Mouse (Mus musculus) lung, embryonic 14.5 days (tissue): ENCODE results near the gene Rad23b. TPM values are rescaled to one million over a fixed set of nuclear protein-coding genes. Genes with fewer than 3 reads are reported as not detected.

Experiments used
- ATAC-seq: fragments of 200-750 bp; cut with Nextera tagmentation; 2 replicates; pipeline ENCODE4 v1.8.0; 2017; ENCODE audit warnings: mild to moderate bottlenecking, moderate TSS enrichment, moderate library complexity; ENCODE audit not compliant: insufficient read depth
- DNase-seq: peaks from one replicate; pipeline ENCODE4 v3.0.0-alpha.2; 2015
- H3K27ac ChIP-seq: fragments of 300-500 bp; sonication (generic); 2 replicates; pipeline ENCODE4 v1.5.1; 2014; ENCODE audit warnings: low read depth, mild to moderate bottlenecking, moderate library complexity
- H3K27me3 ChIP-seq: fragments of 300-500 bp; sonication (generic); 2 replicates; pipeline ENCODE4 v1.6.1; 2014; ENCODE audit warnings: low read length, control low read depth; ENCODE audit not compliant: insufficient read depth
- H3K36me3 ChIP-seq: fragments of 300-500 bp; sonication (generic); 2 replicates; pipeline ENCODE4 v1.6.1; 2014; ENCODE audit warnings: control low read depth; ENCODE audit not compliant: insufficient read depth
- H3K4me1 ChIP-seq: fragments of 300-500 bp; sonication (generic); 2 replicates; pipeline ENCODE4 v1.6.1; 2014; ENCODE audit warnings: antibody characterized with exemption, control low read depth; ENCODE audit not compliant: insufficient read depth
- H3K4me2 ChIP-seq: fragments of 300-500 bp; sonication (generic); 2 replicates; pipeline ENCODE4 v1.6.1; 2014; ENCODE audit warnings: mild to moderate bottlenecking
- H3K4me3 ChIP-seq: fragments of 300-500 bp; sonication (generic); 2 replicates; pipeline ENCODE4 v1.5.1; 2014; ENCODE audit warnings: low read depth, low read length
- H3K9ac ChIP-seq: fragments of 300-500 bp; sonication (generic); 2 replicates; pipeline ENCODE4 v1.6.1; 2014
- H3K9me3 ChIP-seq: fragments of 300-500 bp; sonication (generic); 2 replicates; pipeline ENCODE4 v1.6.1; 2016; ENCODE audit warnings: low read depth, low read length, control low read depth
- CTCF ChIP-seq: IDR thresholded peaks from 2 replicates; pipeline ENCODE4 v1.5.1; 2016; ENCODE audit warnings: antibody characterized with exemption, low read depth
- WGBS: fragments of 180-500 bp; shearing (Covaris S2); extraction: QIAGEN DNeasy Blood & Tissue Kit; methylation state at CpG from one replicate; pipeline ENCODE4 v1.1.7; 2014; 5-methylcytosine and 5-hydroxymethylcytosine counted together
- polyA plus RNA-seq: library from polyadenylated mRNA; unstranded; fragments of >200 nt; fragmentation: Nextera tagmentation; extraction: Ambion mirVana; gene quantifications from 2 replicates; pipeline ENCODE4 v1.2.1, GENCODE M21; 2014

Gene Rad23b
- polyA plus RNA-seq, 1 experiment from 2014 or later, result 70.7 TPM

GRCm38 (mm10) chr4:55342602-55343001 lies 7.2 kb upstream of the Rad23b start:
- Histone ChIP-seq H3K36me3 (no peaks in the 10 kb centered on the region), H3K9me3 (no peaks in the 10 kb centered on the region), H3K4me1 (no peaks in the 10 kb centered on the region), H3K9ac (no peak overlapping the region), H3K27ac (no peak overlapping the region), H3K4me3 (no peak overlapping the region), H3K27me3 (no peaks in the 10 kb centered on the region), H3K4me2 (no peak overlapping the region)
- ATAC-seq, result no peak
- 87% methylated on average over 5 of the region's 5 CpGs for WGBS
- DNase-seq, result no peak
- TF ChIP-seq CTCF, result no peak

DNA sequence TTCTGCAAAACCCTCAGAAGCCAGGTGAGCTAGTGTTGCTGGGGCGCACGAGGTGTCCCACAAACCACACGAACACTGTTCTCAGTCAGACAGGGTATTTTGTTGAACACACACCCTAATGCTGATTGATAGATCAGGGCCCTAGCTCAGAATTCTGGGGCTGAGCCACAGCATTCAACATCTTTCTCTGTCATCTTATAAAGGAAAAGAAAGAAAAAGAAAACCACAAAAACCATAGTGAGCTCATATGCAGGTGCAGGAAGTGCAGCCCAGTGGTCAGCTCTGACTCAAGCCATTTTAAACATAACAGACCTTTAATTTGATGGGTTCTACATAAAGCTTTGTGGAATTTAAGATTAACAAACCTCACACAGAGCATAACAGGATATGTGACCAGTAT lies 6.6 kb upstream of the Rad23b start:
- H3K4me2 ChIP-seq, result no peak overlapping the region
- H3K36me3 ChIP-seq, result no peaks in the 10 kb centered on the region
- 91% methylated on average over 3 of the region's 3 CpGs for WGBS
- H3K4me1 ChIP-seq, result no peaks in the 10 kb centered on the region
- no peak for TF ChIP-seq CTCF
- no peaks in the 10 kb centered on the region for H3K9me3 ChIP-seq
- H3K4me3 ChIP-seq, result no peak overlapping the region
- H3K27me3 ChIP-seq, result no peaks in the 10 kb centered on the region
- no peak overlapping the region for H3K9ac ChIP-seq
- no peak overlapping the region for H3K27ac ChIP-seq
- DNase-seq (no peak), ATAC-seq (no peak)

DNA sequence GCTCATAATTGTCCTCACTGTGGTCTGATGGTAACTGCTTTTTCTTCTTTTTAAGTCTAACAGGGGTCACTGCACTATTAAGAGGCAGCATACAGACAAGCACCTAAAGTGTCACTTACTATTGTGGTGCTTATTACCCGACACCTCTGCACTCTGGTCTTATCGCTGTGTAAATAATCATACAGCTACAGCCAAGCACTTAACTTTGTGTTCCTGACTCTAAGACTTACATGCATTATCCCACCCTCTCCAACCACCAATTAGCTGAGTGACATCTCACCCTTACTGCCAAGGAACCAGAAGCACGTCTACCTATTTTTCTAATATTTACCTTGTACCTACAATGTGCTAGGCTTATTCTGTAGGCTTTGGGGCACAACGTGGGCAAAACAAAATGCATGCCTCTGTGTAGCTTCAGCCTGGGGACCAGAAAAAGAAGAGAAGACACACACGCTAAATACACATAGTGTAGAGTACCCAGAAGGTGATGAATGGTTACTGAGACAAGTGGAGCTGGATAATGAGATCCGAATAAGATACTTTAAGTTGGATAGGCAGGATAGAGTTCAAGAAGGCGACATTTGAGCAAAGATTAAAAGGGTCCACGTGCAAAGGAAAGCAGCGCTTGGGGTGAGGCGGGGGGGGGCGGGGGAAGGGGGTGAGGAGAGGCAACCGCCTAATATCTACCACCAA lies 938 bp upstream of the Rad23b start:
- no peaks in the 10 kb centered on the region for H3K9me3 ChIP-seq
- H3K4me1 ChIP-seq, result peaks cover 4% of the 10 kb centered on the region; the same call in 1 of the 2 replicates
- no peaks in the 10 kb centered on the region for H3K36me3 ChIP-seq
- no peaks in the 10 kb centered on the region for H3K27me3 ChIP-seq
- H3K4me3 ChIP-seq, result peak overlapping the region; percentile 99
- ATAC-seq (peak; percentile 6), DNase-seq (peak; percentile 11)
- peak overlapping the region; percentile 38 for H3K9ac ChIP-seq
- 3% methylated on average over 11 of the region's 12 CpGs for WGBS
- TF ChIP-seq CTCF, result no peak
- peak overlapping the region; percentile 62 for H3K4me2 ChIP-seq
- H3K27ac ChIP-seq, result peak overlapping the region; percentile 71

DNA sequence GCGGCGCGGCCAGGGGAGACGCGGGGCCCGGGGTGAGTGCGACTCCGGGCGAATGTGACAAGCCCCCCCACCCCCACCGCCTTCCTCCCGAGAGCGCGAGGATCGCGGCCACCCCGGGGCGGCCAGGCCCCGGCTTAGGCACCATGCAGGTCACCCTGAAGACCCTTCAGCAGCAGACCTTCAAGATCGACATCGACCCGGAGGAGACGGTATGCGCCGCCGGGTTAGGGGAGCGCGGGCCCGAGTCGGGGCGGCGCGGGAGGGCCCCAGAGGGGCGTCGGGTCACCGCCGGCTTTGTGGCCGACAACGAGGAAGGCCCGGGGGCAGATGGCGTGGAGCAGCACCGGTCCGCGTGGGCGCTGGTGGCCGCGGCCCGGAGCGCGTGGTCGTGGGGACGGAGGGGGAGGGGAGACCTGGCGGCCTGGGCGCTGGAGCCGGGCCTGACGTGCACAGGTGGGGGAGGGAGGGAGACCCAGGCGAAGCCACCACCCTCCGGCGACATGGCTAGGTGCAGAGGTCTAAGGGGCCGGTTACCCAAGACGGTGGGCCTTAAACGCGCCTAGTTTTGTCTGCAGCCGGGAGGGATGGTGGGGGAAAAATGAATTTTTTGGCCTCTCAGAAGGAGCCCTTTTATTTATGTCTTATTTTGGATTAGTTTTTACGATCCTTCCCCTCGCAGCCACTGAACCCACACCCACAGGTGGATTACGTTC lies 532 bp downstream of the Rad23b start:
- no peak for TF ChIP-seq CTCF
- peaks cover 4% of the 10 kb centered on the region; the same call in 1 of the 2 replicates for H3K4me1 ChIP-seq
- no peaks in the 10 kb centered on the region for H3K27me3 ChIP-seq
- peak; percentile 45 for DNase-seq
- H3K4me2 ChIP-seq, result peak overlapping the region; percentile 80
- H3K4me3 ChIP-seq, result peak overlapping the region; percentile 99
- under 1% methylated on average over 65 of the region's 66 CpGs for WGBS
- no peaks in the 10 kb centered on the region for H3K9me3 ChIP-seq
- peak overlapping the region; percentile 95 for H3K9ac ChIP-seq
- ATAC-seq, result peak; percentile 15
- H3K36me3 ChIP-seq, result no peaks in the 10 kb centered on the region
- H3K27ac ChIP-seq, result peak overlapping the region; percentile 91

GRCm38 (mm10) chr4:55351037-55351436 lies 1.2 kb downstream of the Rad23b start:
- WGBS, result 12% methylated on average over 12 of the region's 12 CpGs
- H3K4me1 ChIP-seq, result peaks cover 4% of the 10 kb centered on the region; the same call in 1 of the 2 replicates
- peak overlapping the region; percentile 99 for H3K4me3 ChIP-seq
- peak overlapping the region; percentile 80 for H3K4me2 ChIP-seq
- no peak for TF ChIP-seq CTCF
- no peaks in the 10 kb centered on the region for H3K36me3 ChIP-seq
- DNase-seq (no peak), ATAC-seq (no peak)
- H3K27me3 ChIP-seq, result no peaks in the 10 kb centered on the region
- H3K9me3 ChIP-seq, result no peaks in the 10 kb centered on the region
- peak overlapping the region; percentile 95 for H3K9ac ChIP-seq
- 0 out of 2 replicates have a peak overlapping the region, but pooled peaks have one; percentile 91 for H3K27ac ChIP-seq

GRCm38 (mm10) chr4:55351860-55352259 lies 2.0 kb downstream of the Rad23b start:
- Histone ChIP-seq H3K4me3 (peak overlapping the region; percentile 99; the same call in 1 of the 2 replicates), H3K4me1 (peaks cover 7% of the 10 kb centered on the region), H3K27me3 (no peaks in the 10 kb centered on the region), H3K4me2 (peak overlapping the region; percentile 80), H3K27ac (no peak overlapping the region), H3K36me3 (0 out of 2 replicates have a peak, but pooled peaks cover 6% of the 10 kb centered on the region), H3K9ac (no peak overlapping the region), H3K9me3 (no peaks in the 10 kb centered on the region)
- no peak for ATAC-seq
- no peak for DNase-seq
- no peak for TF ChIP-seq CTCF

- TF ChIP-seq CTCF, result no peak
Measured at GRCm38 (mm10) chr4:55354038-55354437, 4.2 kb downstream of the Rad23b start.

More at GRCm38 (mm10) chr4:55354038-55354437, 4.2 kb downstream of the Rad23b start:
- Histone ChIP-seq H3K27me3 (no peaks in the 10 kb centered on the region), H3K9ac (no peak overlapping the region), H3K9me3 (no peaks in the 10 kb centered on the region), H3K4me3 (no peak overlapping the region), H3K27ac (no peak overlapping the region; the same call in 1 of the 2 replicates), H3K36me3 (0 out of 2 replicates have a peak, but pooled peaks cover 6% of the 10 kb centered on the region), H3K4me2 (no peak overlapping the region), H3K4me1 (peaks cover 4% of the 10 kb centered on the region)
- DNase-seq, result no peak
- no peak for ATAC-seq
- WGBS, result 95% methylated on average over 1 of the region's 1 CpGs
